Mouse (Mus musculus): ENCODE measurements around the gene Vnn3. TPM values are rescaled to one million over a fixed set of nuclear protein-coding genes. Genes with fewer than 3 reads are reported as not detected.
A peak's percentile ranks its signal among the peaks of the same experiment; 100 is the strongest.

Vnn3 gene
- polyA plus RNA-seq, 1 experiment from 2014 or later, result not detected

- ATAC-seq (ENCODE audit: low FRiP score), result no peak
- H3K4me1 ChIP-seq, result no peaks in the 10 kb centered on the region
- H3K4me3 ChIP-seq (replicated peaks), result peak within 1 kb of the TSS; percentile 22
- no peaks in the 10 kb centered on the region for H3K36me3 ChIP-seq
- 35% methylated on average over 21 of the region's 21 CpGs for WGBS
- H3K27me3 ChIP-seq (replicated peaks), result no peaks in the 10 kb centered on the region
- H3K9me3 ChIP-seq (replicated peaks), result no peaks in the 10 kb centered on the region
- H3K27ac ChIP-seq (replicated peaks), result no peak within 1 kb of the TSS
- no peak within 1 kb of the TSS for H3K9ac ChIP-seq (replicated peaks)
- peak within 1 kb of the TSS; percentile 51 for H3K4me2 ChIP-seq
Observed at GRCm38 (mm10) chr10:23894601-23895349, 43.5 kb downstream of the Vnn3 start, which contains the start of gene Vnn1. Gene Vnn1, plus strand, starts transcription at chr10:23894688.

GRCm38 (mm10) chr10:23895376-23895775, 44.1 kb downstream of the Vnn3 start:
- Histone ChIP-seq H3K36me3 (no peaks in the 10 kb centered on the region), H3K4me1 (no peaks in the 10 kb centered on the region), H3K9ac (replicated peaks) (no peak overlapping the region), H3K27me3 (replicated peaks) (no peaks in the 10 kb centered on the region), H3K27ac (replicated peaks) (no peak overlapping the region), H3K4me2 (no peak overlapping the region), H3K4me3 (replicated peaks) (no peak overlapping the region), H3K9me3 (replicated peaks) (no peaks in the 10 kb centered on the region)
- WGBS, result 82% methylated on average over 7 of the region's 7 CpGs
- ATAC-seq (ENCODE audit: low FRiP score), result no peak

DNA sequence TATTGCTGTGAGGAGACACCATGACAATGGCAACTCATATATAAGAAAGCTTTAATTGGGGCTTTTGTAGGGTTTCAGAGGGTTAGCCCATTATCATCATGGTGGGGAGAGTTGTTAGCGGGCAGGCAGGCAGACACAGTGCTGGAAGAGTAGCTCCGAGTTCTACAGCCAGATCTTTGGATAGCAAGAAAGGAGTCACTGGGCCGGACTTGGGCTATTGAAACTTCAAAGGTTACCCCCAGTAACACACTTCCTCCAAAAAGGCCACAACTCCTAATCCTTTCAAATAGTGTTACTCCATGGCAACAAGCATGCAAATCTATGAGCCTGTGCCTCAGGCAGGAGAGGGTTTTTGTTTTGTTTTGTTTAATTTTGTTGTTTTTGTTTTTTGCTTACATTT, 49.9 kb downstream of the Vnn3 start:
- Histone ChIP-seq H3K9me3 (replicated peaks) (no peaks in the 10 kb centered on the region), H3K9ac (replicated peaks) (no peak overlapping the region), H3K36me3 (no peaks in the 10 kb centered on the region), H3K4me3 (replicated peaks) (no peak overlapping the region), H3K27me3 (replicated peaks) (no peaks in the 10 kb centered on the region), H3K27ac (replicated peaks) (no peak overlapping the region), H3K4me2 (no peak overlapping the region), H3K4me1 (no peaks in the 10 kb centered on the region)
- WGBS, result 41% methylated on average over 3 of the region's 3 CpGs
- ATAC-seq (ENCODE audit: low FRiP score), result no peak

DNA sequence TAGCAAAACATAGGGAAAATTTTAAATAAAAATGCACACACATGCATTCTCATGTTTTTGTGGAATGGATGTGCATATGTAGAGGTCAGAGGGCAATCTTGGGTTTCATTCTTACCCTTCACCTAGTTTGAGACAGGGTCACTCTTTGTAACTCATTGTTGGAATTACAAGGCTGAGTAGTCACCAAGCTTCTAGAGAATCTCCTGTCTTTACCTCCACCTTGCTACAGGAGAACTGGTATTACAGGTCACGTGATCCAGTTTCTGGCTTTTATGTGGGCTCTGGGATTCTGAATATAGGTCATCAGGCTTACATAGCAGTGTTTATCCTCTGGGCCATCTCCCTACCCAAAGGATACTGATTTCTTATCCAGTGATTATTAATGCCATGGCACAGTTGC, 54.4 kb downstream of the Vnn3 start:
- Histone ChIP-seq H3K4me3 (replicated peaks) (no peak overlapping the region), H3K9me3 (replicated peaks) (no peaks in the 10 kb centered on the region), H3K4me2 (no peak overlapping the region), H3K4me1 (no peaks in the 10 kb centered on the region), H3K27me3 (replicated peaks) (no peaks in the 10 kb centered on the region), H3K36me3 (no peaks in the 10 kb centered on the region), H3K27ac (replicated peaks) (no peak overlapping the region), H3K9ac (replicated peaks) (no peak overlapping the region)
- ATAC-seq (ENCODE audit: low FRiP score), result no peak
- WGBS, result 91% methylated on average over 1 of the region's 1 CpGs

Other genes starting within 250 kb of the Vnn3 start
- gene Rps12, start 64.2 kb upstream of the Vnn3 start, polyA plus RNA-seq (2015; fragmentation: Nextera tagmentation; extraction: Ambion mirVana), result 96.4 and 125 TPM in 2 replicates
- gene Slc18b1, start 54.5 kb upstream of the Vnn3 start, polyA plus RNA-seq (2015; fragmentation: Nextera tagmentation; extraction: Ambion mirVana), result 18.1 and 21.1 TPM in 2 replicates
- gene Vnn1, start 43.2 kb downstream of the Vnn3 start, polyA plus RNA-seq (2015; fragmentation: Nextera tagmentation; extraction: Ambion mirVana), result 0.32 and 0.61 TPM in 2 replicates
- not detected in 2 replicates for gene Taar1, start 68.9 kb downstream of the Vnn3 start, polyA plus RNA-seq (2015; fragmentation: Nextera tagmentation; extraction: Ambion mirVana)
- not detected in 2 replicates for gene Taar2, start 87.1 kb downstream of the Vnn3 start, polyA plus RNA-seq (2015; fragmentation: Nextera tagmentation; extraction: Ambion mirVana)
- not detected in 2 replicates for gene Taar3, start 98.1 kb downstream of the Vnn3 start, polyA plus RNA-seq (2015; fragmentation: Nextera tagmentation; extraction: Ambion mirVana)
- gene Taar4, start 109.0 kb downstream of the Vnn3 start, polyA plus RNA-seq (2015; fragmentation: Nextera tagmentation; extraction: Ambion mirVana), result not detected in 2 replicates
- 0.18 TPM in 1 of 2 replicates, not detected in the other for gene Taar5, start 119.2 kb downstream of the Vnn3 start, polyA plus RNA-seq (2015; fragmentation: Nextera tagmentation; extraction: Ambion mirVana)
- not detected in 2 replicates for gene Taar6, start 134.2 kb downstream of the Vnn3 start, polyA plus RNA-seq (2015; fragmentation: Nextera tagmentation; extraction: Ambion mirVana)
- gene Taar7a, start 142.0 kb downstream of the Vnn3 start, polyA plus RNA-seq (2015; fragmentation: Nextera tagmentation; extraction: Ambion mirVana), result not detected in 2 replicates
- not detected in 2 replicates for gene Taar7b, start 148.5 kb downstream of the Vnn3 start, polyA plus RNA-seq (2015; fragmentation: Nextera tagmentation; extraction: Ambion mirVana)
- not detected in 2 replicates for gene Taar7d, start 175.8 kb downstream of the Vnn3 start, polyA plus RNA-seq (2015; fragmentation: Nextera tagmentation; extraction: Ambion mirVana)
- not detected in 2 replicates for gene Taar7e, start 186.2 kb downstream of the Vnn3 start, polyA plus RNA-seq (2015; fragmentation: Nextera tagmentation; extraction: Ambion mirVana)
- not detected in 2 replicates for gene Taar7f, start 198.0 kb downstream of the Vnn3 start, polyA plus RNA-seq (2015; fragmentation: Nextera tagmentation; extraction: Ambion mirVana)
- gene Taar8a, start 225.0 kb downstream of the Vnn3 start, polyA plus RNA-seq (2015; fragmentation: Nextera tagmentation; extraction: Ambion mirVana), result not detected in 2 replicates
- gene Taar8b, start 240.8 kb downstream of the Vnn3 start, polyA plus RNA-seq (2015; fragmentation: Nextera tagmentation; extraction: Ambion mirVana), result not detected in 2 replicates

Data from neural tube, embryonic 15.5 days (tissue).